Mouse (Mus musculus) brown adipose tissue, adult 24 weeks (tissue): Measurements from ENCODE around the gene Olfr92. TPM values are rescaled to one million over a fixed set of nuclear protein-coding genes. Genes with fewer than 3 reads are reported as not detected.

Experiments
- H3K27ac ChIP-seq: fragments of 200-500 bp; replicated peaks from 2 replicates; pipeline ENCODE4 v1.5.1; 2012; ENCODE audit warnings: low read depth, mild to moderate bottlenecking, low read length
- H3K4me1 ChIP-seq: fragments of 200-500 bp; 2 replicates; pipeline ENCODE4 v1.6.1; 2012; ENCODE audit warnings: low read length, mixed read lengths; ENCODE audit not compliant: control insufficient read depth, insufficient read depth, insufficient read length
- H3K4me3 ChIP-seq: fragments of 200-500 bp; 2 replicates; pipeline ENCODE4 v1.5.1; 2012; ENCODE audit warnings: low read depth, mild to moderate bottlenecking, low read length, moderate library complexity; ENCODE audit not compliant: insufficient read depth
- polyA plus RNA-seq: library from polyadenylated mRNA; stranded (reverse); fragments of >200 nt; gene quantifications from 2 replicates; pipeline ENCODE4 v1.2.4, GENCODE M21; 2012; ENCODE audit not compliant: missing spikeins, insufficient read depth, insufficient read length

Gene Olfr92
- polyA plus RNA-seq, 1 experiment, result not detected

GRCm38 (mm10) chr17:37072730-37073276 lies 47.1 kb downstream of the Olfr92 start:
- H3K4me1 ChIP-seq, result no peaks in the 10 kb centered on the region
- no peak overlapping the region for H3K27ac ChIP-seq
- H3K4me3 ChIP-seq, result no peak overlapping the region

- no peak overlapping the region for H3K4me3 ChIP-seq
- H3K27ac ChIP-seq, result no peak overlapping the region
- H3K4me1 ChIP-seq, result no peaks in the 10 kb centered on the region
Measured at GRCm38 (mm10) chr17:37072080-37072729, 47.7 kb downstream of the Olfr92 start.

GRCm38 (mm10) chr17:37070121-37070520 lies 49.8 kb downstream of the Olfr92 start:
- Histone ChIP-seq H3K27ac (no peak overlapping the region), H3K4me1 (no peaks in the 10 kb centered on the region), H3K4me3 (no peak overlapping the region)

- Histone ChIP-seq H3K4me1 (no peaks in the 10 kb centered on the region), H3K27ac (no peak overlapping the region), H3K4me3 (no peak overlapping the region)
Measured at GRCm38 (mm10) chr17:37067861-37068260, 52.0 kb downstream of the Olfr92 start.

GRCm38 (mm10) chr17:37065993-37066392 lies 53.9 kb downstream of the Olfr92 start:
- H3K27ac ChIP-seq, result no peak overlapping the region
- no peak overlapping the region for H3K4me3 ChIP-seq
- no peaks in the 10 kb centered on the region for H3K4me1 ChIP-seq

- H3K27ac ChIP-seq, result no peak overlapping the region
- no peaks in the 10 kb centered on the region for H3K4me1 ChIP-seq
- H3K4me3 ChIP-seq, result no peak overlapping the region
Measured at GRCm38 (mm10) chr17:37063686-37064495, 56.0 kb downstream of the Olfr92 start.

GRCm38 (mm10) chr17:37063063-37063462 lies 56.8 kb downstream of the Olfr92 start:
- no peak overlapping the region for H3K27ac ChIP-seq
- no peak overlapping the region for H3K4me3 ChIP-seq
- H3K4me1 ChIP-seq, result no peaks in the 10 kb centered on the region

GRCm38 (mm10) chr17:37062101-37062641 lies 57.7 kb downstream of the Olfr92 start:
- H3K4me3 ChIP-seq, result no peak overlapping the region
- no peak overlapping the region for H3K27ac ChIP-seq
- H3K4me1 ChIP-seq, result no peaks in the 10 kb centered on the region

GRCm38 (mm10) chr17:37061435-37061834 lies 58.5 kb downstream of the Olfr92 start:
- Histone ChIP-seq H3K4me1 (no peaks in the 10 kb centered on the region), H3K4me3 (no peak overlapping the region), H3K27ac (no peak overlapping the region)

Other genes starting within 250 kb of the Olfr92 start
- not detected in 2 replicates for gene Trim40, start 230.0 kb downstream of the Olfr92 start, polyA plus RNA-seq
- not detected in 2 replicates for gene Trim31, start 222.0 kb downstream of the Olfr92 start, polyA plus RNA-seq
- not detected in 2 replicates for gene Rnf39, start 177.2 kb downstream of the Olfr92 start, polyA plus RNA-seq
- gene Ppp1r11, start 168.3 kb downstream of the Olfr92 start, polyA plus RNA-seq, result 55.7 and 69.7 TPM in 2 replicates
- gene Znrd1, start 161.5 kb downstream of the Olfr92 start, polyA plus RNA-seq, result 32.3 and 39.8 TPM in 2 replicates
- 28.6 and 29.2 TPM in 2 replicates for gene Znrd1as, start 161.5 kb downstream of the Olfr92 start, polyA plus RNA-seq
- not detected in 2 replicates for gene 2410137M14Rik, start 138.9 kb downstream of the Olfr92 start, polyA plus RNA-seq
- gene H2-M5, start 130.6 kb downstream of the Olfr92 start, polyA plus RNA-seq, result 0.63 TPM in 1 of 2 replicates, not detected in the other
- not detected in 2 replicates for gene Zfp57, start 118.9 kb downstream of the Olfr92 start, polyA plus RNA-seq
- gene Mog, start 96.7 kb downstream of the Olfr92 start, polyA plus RNA-seq, result not detected in 2 replicates
- 3.8 and 4.5 TPM in 2 replicates for gene Gabbr1, start 74.1 kb downstream of the Olfr92 start, polyA plus RNA-seq
- not detected in 2 replicates for gene Olfr90, start 31.6 kb downstream of the Olfr92 start, polyA plus RNA-seq
- not detected in 2 replicates for gene Olfr91, start 21.8 kb downstream of the Olfr92 start, polyA plus RNA-seq
- not detected in 2 replicates for gene Olfr93, start 41.4 kb upstream of the Olfr92 start, polyA plus RNA-seq
- gene Ubd, start 73.8 kb upstream of the Olfr92 start, polyA plus RNA-seq, result 2.6 and 2.9 TPM in 2 replicates
- not detected in 2 replicates for gene Olfr94, start 80.9 kb upstream of the Olfr92 start, polyA plus RNA-seq
- gene Olfr95, start 93.0 kb upstream of the Olfr92 start, polyA plus RNA-seq, result not detected in 2 replicates
- gene Olfr96, start 100.1 kb upstream of the Olfr92 start, polyA plus RNA-seq, result not detected in 2 replicates
- not detected in 2 replicates for gene Olfr97, start 117.2 kb upstream of the Olfr92 start, polyA plus RNA-seq
- gene Olfr98, start 143.7 kb upstream of the Olfr92 start, polyA plus RNA-seq, result not detected in 2 replicates
- gene H2-M3, start 150.1 kb upstream of the Olfr92 start, polyA plus RNA-seq, result 2.2 and 4.9 TPM in 2 replicates
- gene Olfr99, start 163.4 kb upstream of the Olfr92 start, polyA plus RNA-seq, result not detected in 2 replicates
- not detected in 2 replicates for gene Olfr101, start 184.2 kb upstream of the Olfr92 start, polyA plus RNA-seq
- gene Olfr102, start 197.0 kb upstream of the Olfr92 start, polyA plus RNA-seq, result not detected in 2 replicates
- gene Olfr103, start 219.6 kb upstream of the Olfr92 start, polyA plus RNA-seq, result not detected in 2 replicates
- not detected in 2 replicates for gene Olfr104-ps, start 239.5 kb upstream of the Olfr92 start, polyA plus RNA-seq